Mouse (Mus musculus) cerebellum, adult 2 months (tissue): ENCODE data around the gene Tcf12.

ENCODE experiments used
- CTCF ChIP-seq: fragments of 200-500 bp; IDR thresholded peaks from 2 replicates; pipeline ENCODE4 v1.5.1; 2011; ENCODE audit warnings: low read depth, mild to moderate bottlenecking, control low read depth, low read length, moderate library complexity, borderline replicate concordance; ENCODE audit not compliant: insufficient read depth
- POLR2A ChIP-seq: fragments of 200-500 bp; IDR thresholded peaks from 2 replicates; pipeline ENCODE4 v1.6.1; 2011; ENCODE audit warnings: low read length, control low read depth, borderline replicate concordance; ENCODE audit not compliant: insufficient read depth

GRCm38 (mm10) chr9:71915871-71916661, 195.6 kb downstream of the Tcf12 start:
- TF ChIP-seq CTCF (no peak), POLR2A (no peak)
